Mouse (Mus musculus) kidney, adult 2 months (tissue): ENCODE measurements around the gene Scn10a. TPM values are rescaled to one million over a fixed set of nuclear protein-coding genes. Genes with fewer than 3 reads are reported as not detected.

Experiments used
- DNase-seq: peaks from one replicate; pipeline ENCODE4 v3.0.0; 2021
- H3K27ac ChIP-seq: fragments of 200-500 bp; 2 replicates; pipeline ENCODE4 v1.5.1; 2012; ENCODE audit warnings: low read depth, low read length, control low read depth, inconsistent platforms; ENCODE audit not compliant: insufficient read depth
- H3K27me3 ChIP-seq: fragments of 200-500 bp; replicated peaks from 2 replicates; pipeline ENCODE4 v1.6.1; 2012; ENCODE audit warnings: mild to moderate bottlenecking, moderate library complexity, low read length, inconsistent platforms; ENCODE audit not compliant: control insufficient read depth, insufficient read depth
- H3K36me3 ChIP-seq: fragments of 200-500 bp; 2 replicates; pipeline ENCODE4 v1.6.1; 2012; ENCODE audit warnings: mild to moderate bottlenecking, moderate library complexity, low read length, inconsistent platforms; ENCODE audit not compliant: control insufficient read depth, insufficient read depth
- H3K4me1 ChIP-seq: fragments of 200-500 bp; 2 replicates; pipeline ENCODE4 v1.6.1; 2011; ENCODE audit warnings: low read length; ENCODE audit not compliant: control insufficient read depth, insufficient read depth
- H3K4me3 ChIP-seq: fragments of 200-500 bp; 2 replicates; pipeline ENCODE4 v1.5.1; 2011; ENCODE audit warnings: mild to moderate bottlenecking, low read depth, low read length, control low read depth; ENCODE audit not compliant: insufficient read depth
- CTCF ChIP-seq: fragments of 200-500 bp; conservative IDR thresholded peaks from 2 replicates; pipeline ENCODE4 v1.5.1; 2011; ENCODE audit warnings: low read depth, mild to moderate bottlenecking, control low read depth, low read length, moderate library complexity, mixed read lengths; ENCODE audit not compliant: insufficient read depth, insufficient read length
- POLR2A ChIP-seq: fragments of 200-500 bp; IDR thresholded peaks from one replicate; pipeline ENCODE4 v1.6.1; 2011; ENCODE audit warnings: low read depth, low read length, control low read depth
- WGBS: fragments of 180-500 bp; shearing (Covaris S2); methylation state at CpG from one replicate; pipeline ENCODE4 v1.1.7; 2018; 5-methylcytosine and 5-hydroxymethylcytosine counted together
- polyA plus RNA-seq: library from polyadenylated mRNA; depleted of rRNA; stranded (reverse); fragments of >200 nt; gene quantifications from 2 replicates; pipeline ENCODE4 v1.2.3, GENCODE M21; 2012; rRNA removed

Gene Scn10a
- polyA plus RNA-seq, 1 experiment, result not detected

GRCm38 (mm10) chr9:119567800-119568199 is 151.3 kb downstream of the Scn10a start:
- TF ChIP-seq CTCF, result no peak
- TF ChIP-seq POLR2A, result no peak
- no peak overlapping the region for H3K27ac ChIP-seq
- WGBS, result 74% methylated on average over 5 of the region's 5 CpGs

DNA sequence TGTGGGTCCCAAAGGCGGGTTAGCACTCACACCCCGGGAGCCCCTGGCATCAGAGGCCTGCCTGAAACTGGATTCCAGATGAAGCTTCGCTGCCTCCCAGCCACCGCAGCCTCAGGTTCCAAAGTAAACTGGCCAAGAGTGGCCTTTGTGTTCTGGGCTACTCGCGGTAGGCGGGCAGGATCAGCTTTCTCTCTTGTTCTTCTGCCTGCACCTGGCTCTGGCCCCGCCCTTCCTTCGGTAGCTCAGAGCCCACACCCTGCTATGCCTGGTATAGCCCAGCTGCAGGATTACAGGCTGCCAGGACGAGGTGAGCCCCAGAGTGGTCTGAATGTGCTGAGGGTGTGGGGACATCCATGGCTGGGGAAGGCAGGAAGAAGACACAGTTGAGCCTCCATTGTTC is 152.9 kb downstream of the Scn10a start:
- H3K27me3 ChIP-seq, result no peaks in the 10 kb centered on the region
- no peaks in the 10 kb centered on the region for H3K36me3 ChIP-seq
- no peak overlapping the region for H3K27ac ChIP-seq
- no peaks in the 10 kb centered on the region for H3K4me1 ChIP-seq
- WGBS, result 24% methylated on average over 10 of the region's 10 CpGs
- no peak for DNase-seq
- H3K4me3 ChIP-seq, result no peak overlapping the region
- TF ChIP-seq CTCF, result no peak
- TF ChIP-seq POLR2A, result no peak

More at GRCm38 (mm10) chr9:119567800-119568199, 151.3 kb downstream of the Scn10a start:
- no peak for DNase-seq
- no peak overlapping the region for H3K4me3 ChIP-seq
- no peaks in the 10 kb centered on the region for H3K4me1 ChIP-seq
- H3K27me3 ChIP-seq, result no peaks in the 10 kb centered on the region
- no peaks in the 10 kb centered on the region for H3K36me3 ChIP-seq

DNA sequence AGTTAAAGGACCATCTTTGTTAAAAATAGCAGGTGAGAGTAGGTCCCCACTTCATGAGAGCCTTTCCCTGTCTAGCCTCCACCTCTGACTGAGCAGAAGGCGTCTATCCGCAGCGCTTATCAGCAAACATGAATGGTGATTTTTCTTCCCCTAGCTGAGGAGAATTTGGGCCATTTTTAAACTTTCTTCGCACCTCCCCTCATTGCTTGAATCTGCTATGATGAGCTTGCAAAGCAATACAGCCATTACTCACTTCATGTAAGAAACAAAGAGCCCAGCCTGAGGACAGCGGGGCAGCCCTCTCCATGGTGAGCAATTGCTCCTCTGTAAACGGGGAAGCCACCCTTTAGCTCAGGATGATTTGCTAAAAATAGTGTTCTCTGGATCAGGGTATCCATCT is 154.3 kb downstream of the Scn10a start:
- no peaks in the 10 kb centered on the region for H3K36me3 ChIP-seq
- H3K27me3 ChIP-seq, result no peaks in the 10 kb centered on the region
- no peak overlapping the region for H3K27ac ChIP-seq
- 74% methylated on average over 6 of the region's 6 CpGs for WGBS
- no peaks in the 10 kb centered on the region for H3K4me1 ChIP-seq
- DNase-seq, result no peak
- no peak overlapping the region for H3K4me3 ChIP-seq
- TF ChIP-seq POLR2A, result no peak
- no peak for TF ChIP-seq CTCF

DNA sequence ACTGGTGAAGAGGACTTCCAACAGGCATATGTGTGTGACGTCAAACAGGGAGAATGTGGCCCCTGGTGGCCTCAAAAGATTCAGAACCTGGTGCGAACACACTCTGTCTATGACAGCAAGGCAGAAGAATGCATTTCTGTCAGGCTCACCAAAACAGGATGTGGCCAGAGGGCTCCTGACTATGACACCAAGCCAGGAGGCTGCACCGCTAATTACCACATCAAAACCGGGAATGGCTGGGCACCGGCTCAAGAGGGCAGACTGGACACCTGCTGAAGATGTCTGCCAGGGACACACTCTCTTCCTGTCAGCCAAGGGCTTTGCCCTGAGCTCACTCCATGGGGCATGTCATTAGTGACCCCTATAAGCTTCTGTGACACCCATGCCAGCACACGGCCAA is 155.5 kb downstream of the Scn10a start:
- no peak overlapping the region for H3K4me3 ChIP-seq
- no peak for TF ChIP-seq CTCF
- TF ChIP-seq POLR2A, result no peak
- 57% methylated on average over 6 of the region's 6 CpGs for WGBS
- H3K27ac ChIP-seq, result no peak overlapping the region
- H3K27me3 ChIP-seq, result no peaks in the 10 kb centered on the region
- no peak for DNase-seq
- H3K36me3 ChIP-seq, result no peaks in the 10 kb centered on the region
- H3K4me1 ChIP-seq, result no peaks in the 10 kb centered on the region

GRCm38 (mm10) chr9:119562256-119562655 is 156.9 kb downstream of the Scn10a start:
- no peaks in the 10 kb centered on the region for H3K4me1 ChIP-seq
- H3K27me3 ChIP-seq, result no peaks in the 10 kb centered on the region
- no peak for DNase-seq
- no peak for TF ChIP-seq POLR2A
- TF ChIP-seq CTCF, result no peak
- H3K4me3 ChIP-seq, result no peak overlapping the region
- no peaks in the 10 kb centered on the region for H3K36me3 ChIP-seq
- H3K27ac ChIP-seq, result no peak overlapping the region
- 54% methylated on average over 12 of the region's 12 CpGs for WGBS

DNA sequence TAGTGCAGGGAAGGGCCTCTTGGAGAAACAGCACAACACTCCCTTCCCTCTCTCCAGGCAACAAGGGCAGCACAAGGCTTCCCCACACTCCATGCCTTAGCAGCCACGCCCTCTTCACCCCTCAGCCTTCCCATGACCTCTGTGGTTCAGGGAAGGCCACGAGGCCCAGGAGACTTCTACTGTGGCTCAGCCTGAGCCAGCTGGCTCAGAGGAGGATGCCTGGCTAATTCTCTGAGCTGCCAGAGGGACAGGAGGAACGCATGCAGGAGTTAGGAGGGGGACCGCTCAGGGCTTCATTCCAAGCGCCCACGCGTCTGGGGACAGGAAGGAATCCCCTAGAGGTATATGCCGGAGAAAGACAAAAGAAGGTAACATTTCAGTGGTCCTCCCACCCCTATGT is 157.4 kb downstream of the Scn10a start:
- Histone ChIP-seq H3K4me3 (no peak overlapping the region), H3K27me3 (no peaks in the 10 kb centered on the region), H3K4me1 (no peaks in the 10 kb centered on the region), H3K36me3 (no peaks in the 10 kb centered on the region), H3K27ac (no peak overlapping the region)
- TF ChIP-seq CTCF (no peak), POLR2A (no peak)
- 65% methylated on average over 8 of the region's 8 CpGs for WGBS
- DNase-seq, result no peak

- no peak for DNase-seq
- 70% methylated on average over 16 of the region's 16 CpGs for WGBS
- Histone ChIP-seq H3K27ac (no peak overlapping the region), H3K4me3 (no peak overlapping the region), H3K36me3 (no peaks in the 10 kb centered on the region), H3K27me3 (no peaks in the 10 kb centered on the region), H3K4me1 (no peaks in the 10 kb centered on the region)
- TF ChIP-seq CTCF, result no peak
- no peak for TF ChIP-seq POLR2A
Measured at GRCm38 (mm10) chr9:119559537-119560276, 159.4 kb downstream of the Scn10a start.

Other genes with a start within 250 kb of the Scn10a start
- 0.72 and 1.0 TPM in 2 replicates for gene Scn5a, start 140.3 kb downstream of the Scn10a start, polyA plus RNA-seq
- 0.01 and 0.03 TPM in 2 replicates for gene Scn11a, start 106.1 kb upstream of the Scn10a start, polyA plus RNA-seq
- 27.3 and 32.2 TPM in 2 replicates for gene Wdr48, start 175.6 kb upstream of the Scn10a start, polyA plus RNA-seq
- gene Gorasp1, start 218.2 kb upstream of the Scn10a start, polyA plus RNA-seq, result 17.8 and 20.7 TPM in 2 replicates
- 0.06 and 0.07 TPM in 2 replicates for gene Ttc21a, start 218.3 kb upstream of the Scn10a start, polyA plus RNA-seq